Mouse (Mus musculus) ZHBTc4 (cell line): ENCODE measurements around the gene Sh3pxd2a.

Source experiments
- DNase-seq: peaks from one replicate; pipeline ENCODE4 v3.0.0-alpha.2; 2011; ENCODE audit warnings: low read depth, low spot score

Gene Sh3pxd2a

GRCm38 (mm10) chr19:47210432-47210831, 253.8 kb downstream of the Sh3pxd2a start:
- DNase-seq = no peak
